Mouse (Mus musculus) kidney, embryonic 14.5 days (tissue): ENCODE results near the gene L3mbtl1. TPM values are rescaled to one million over a fixed set of nuclear protein-coding genes. Genes with fewer than 3 reads are reported as not detected.

ENCODE experiments used
- ATAC-seq: fragments of 200-750 bp; cut with Nextera tagmentation; 2 replicates; pipeline ENCODE4 v1.8.0; 2017; ENCODE audit warnings: moderate number of reproducible peaks, mild to moderate bottlenecking, moderate TSS enrichment, moderate library complexity; ENCODE audit not compliant: low FRiP score, low TSS enrichment
- H3K27ac ChIP-seq: fragments of 300-500 bp; sonication (generic); 2 replicates; pipeline ENCODE4 v1.5.1; 2014; ENCODE audit warnings: low read depth, mild to moderate bottlenecking, low read length, moderate library complexity, mixed read lengths
- H3K27me3 ChIP-seq: fragments of 300-500 bp; sonication (generic); 2 replicates; pipeline ENCODE4 v1.6.1; 2014; ENCODE audit warnings: mild to moderate bottlenecking, low read length; ENCODE audit not compliant: control insufficient read depth, insufficient read depth
- H3K36me3 ChIP-seq: fragments of 300-500 bp; sonication (generic); 2 replicates; pipeline ENCODE4 v1.6.1; 2014; ENCODE audit warnings: low read length, mixed read lengths; ENCODE audit not compliant: control insufficient read depth, insufficient read depth
- H3K4me1 ChIP-seq: fragments of 300-500 bp; sonication (generic); 2 replicates; pipeline ENCODE4 v1.6.1; 2014; ENCODE audit warnings: low read length, mixed read lengths; ENCODE audit not compliant: control insufficient read depth, insufficient read depth
- H3K4me2 ChIP-seq: fragments of 300-500 bp; sonication (generic); replicated peaks from 2 replicates; pipeline ENCODE4 v1.6.1; 2014; ENCODE audit warnings: low read depth, mild to moderate bottlenecking, low read length
- H3K4me3 ChIP-seq: fragments of 300-500 bp; sonication (generic); 2 replicates; pipeline ENCODE4 v1.5.1; 2014; ENCODE audit warnings: mild to moderate bottlenecking, low read length
- H3K9ac ChIP-seq: fragments of 300-500 bp; sonication (generic); 2 replicates; pipeline ENCODE4 v1.6.1; 2014; ENCODE audit warnings: low read depth, mild to moderate bottlenecking, low read length, moderate library complexity
- H3K9me3 ChIP-seq: fragments of 300-500 bp; sonication (generic); 2 replicates; pipeline ENCODE4 v1.6.1; 2016; ENCODE audit warnings: low read length; ENCODE audit not compliant: control insufficient read depth
- WGBS: fragments of 180-500 bp; shearing (Covaris S2); extraction: QIAGEN DNeasy Blood & Tissue Kit; methylation state at CpG from one replicate; pipeline ENCODE4 v1.1.7; 2014; 5-methylcytosine and 5-hydroxymethylcytosine counted together
- polyA plus RNA-seq: library from polyadenylated mRNA; unstranded; fragments of >200 nt; fragmentation: Nextera tagmentation; extraction: Ambion mirVana; gene quantifications from 2 replicates; pipeline ENCODE4 v1.2.1, GENCODE M21; 2014

L3mbtl1 gene
- polyA plus RNA-seq, 1 experiment from 2014 or later: not detected

- H3K36me3 ChIP-seq: no peaks in the 10 kb centered on the region
- H3K4me3 ChIP-seq: no peak overlapping the region
- no peaks in the 10 kb centered on the region for H3K4me1 ChIP-seq
- H3K9me3 ChIP-seq: no peaks in the 10 kb centered on the region
- no peak overlapping the region for H3K9ac ChIP-seq
- no peak overlapping the region for H3K27ac ChIP-seq
- no peak overlapping the region for H3K4me2 ChIP-seq
- no peaks in the 10 kb centered on the region for H3K27me3 ChIP-seq
- 98% methylated on average over 2 of the region's 2 CpGs for WGBS
- ATAC-seq: no peak
Measured at GRCm38 (mm10) chr2:162956843-162957242, 13.6 kb downstream of the L3mbtl1 start.

- WGBS: 69% methylated on average over 9 of the region's 10 CpGs
- Histone ChIP-seq H3K4me3 (no peak overlapping the region), H3K27me3 (no peaks in the 10 kb centered on the region), H3K36me3 (no peaks in the 10 kb centered on the region), H3K9ac (no peak overlapping the region), H3K4me1 (no peaks in the 10 kb centered on the region), H3K9me3 (no peaks in the 10 kb centered on the region), H3K27ac (no peak overlapping the region), H3K4me2 (no peak overlapping the region)
- no peak for ATAC-seq
Measured at GRCm38 (mm10) chr2:162961321-162961720, 18.0 kb downstream of the L3mbtl1 start.

- H3K9ac ChIP-seq: no peak overlapping the region
- H3K4me3 ChIP-seq: no peak overlapping the region
- no peak for ATAC-seq
- no peaks in the 10 kb centered on the region for H3K4me1 ChIP-seq
- H3K27ac ChIP-seq: no peak overlapping the region
- no peaks in the 10 kb centered on the region for H3K36me3 ChIP-seq
- 86% methylated on average over 2 of the region's 2 CpGs for WGBS
- no peaks in the 10 kb centered on the region for H3K9me3 ChIP-seq
- no peaks in the 10 kb centered on the region for H3K27me3 ChIP-seq
- no peak overlapping the region for H3K4me2 ChIP-seq
Measured at GRCm38 (mm10) chr2:162966734-162967133, 23.5 kb downstream of the L3mbtl1 start.

GRCm38 (mm10) chr2:162968357-162968756 lies 25.1 kb downstream of the L3mbtl1 start:
- Histone ChIP-seq H3K4me1 (no peaks in the 10 kb centered on the region), H3K9me3 (no peaks in the 10 kb centered on the region), H3K36me3 (no peaks in the 10 kb centered on the region), H3K4me3 (no peak overlapping the region), H3K4me2 (no peak overlapping the region), H3K27me3 (no peaks in the 10 kb centered on the region), H3K9ac (no peak overlapping the region), H3K27ac (no peak overlapping the region)
- no peak for ATAC-seq
- WGBS: 8% methylated on average over 5 of the region's 5 CpGs

- Histone ChIP-seq H3K9me3 (no peaks in the 10 kb centered on the region), H3K36me3 (no peaks in the 10 kb centered on the region), H3K9ac (no peak overlapping the region), H3K4me2 (no peak overlapping the region), H3K27ac (no peak overlapping the region), H3K4me3 (no peak overlapping the region), H3K4me1 (no peaks in the 10 kb centered on the region), H3K27me3 (no peaks in the 10 kb centered on the region)
- ATAC-seq: no peak
- WGBS: 83% methylated on average over 3 of the region's 3 CpGs
Measured at GRCm38 (mm10) chr2:162969101-162969500, 25.8 kb downstream of the L3mbtl1 start.

- WGBS: 83% methylated on average over 6 of the region's 6 CpGs
- H3K4me1 ChIP-seq: no peaks in the 10 kb centered on the region
Measured at GRCm38 (mm10) chr2:162970896-162971295, 27.6 kb downstream of the L3mbtl1 start.

GRCm38 (mm10) chr2:162972752-162973151 lies 29.5 kb downstream of the L3mbtl1 start:
- Histone ChIP-seq H3K27ac (no peak overlapping the region), H3K9ac (no peak overlapping the region), H3K9me3 (no peaks in the 10 kb centered on the region), H3K4me1 (no peaks in the 10 kb centered on the region), H3K27me3 (no peaks in the 10 kb centered on the region), H3K4me2 (no peak overlapping the region), H3K36me3 (no peaks in the 10 kb centered on the region), H3K4me3 (no peak overlapping the region)
- WGBS: 37% methylated on average over 7 of the region's 7 CpGs
- ATAC-seq: no peak

More at GRCm38 (mm10) chr2:162970896-162971295, 27.6 kb downstream of the L3mbtl1 start:
- H3K9me3 ChIP-seq: no peaks in the 10 kb centered on the region
- no peak overlapping the region for H3K4me3 ChIP-seq
- no peaks in the 10 kb centered on the region for H3K27me3 ChIP-seq
- no peak overlapping the region for H3K9ac ChIP-seq
- no peak overlapping the region for H3K4me2 ChIP-seq
- H3K36me3 ChIP-seq: no peaks in the 10 kb centered on the region
- H3K27ac ChIP-seq: no peak overlapping the region
- ATAC-seq: no peak

GRCm38 (mm10) chr2:162973206-162973605 lies 29.9 kb downstream of the L3mbtl1 start:
- Histone ChIP-seq H3K4me2 (no peak overlapping the region), H3K27ac (no peak overlapping the region), H3K27me3 (no peaks in the 10 kb centered on the region), H3K4me3 (no peak overlapping the region), H3K9ac (no peak overlapping the region), H3K9me3 (no peaks in the 10 kb centered on the region), H3K4me1 (no peaks in the 10 kb centered on the region), H3K36me3 (no peaks in the 10 kb centered on the region)
- 65% methylated on average over 5 of the region's 5 CpGs for WGBS
- no peak for ATAC-seq

- no peak overlapping the region for H3K27ac ChIP-seq
- 22% methylated on average over 11 of the region's 11 CpGs for WGBS
- H3K4me1 ChIP-seq: no peaks in the 10 kb centered on the region
- H3K9ac ChIP-seq: no peak overlapping the region
- no peaks in the 10 kb centered on the region for H3K9me3 ChIP-seq
- H3K4me2 ChIP-seq: no peak overlapping the region
- no peaks in the 10 kb centered on the region for H3K27me3 ChIP-seq
- no peak overlapping the region for H3K4me3 ChIP-seq
- ATAC-seq: no peak
- H3K36me3 ChIP-seq: no peaks in the 10 kb centered on the region
Measured at GRCm38 (mm10) chr2:162973637-162974036, 30.4 kb downstream of the L3mbtl1 start.
